Mouse (Mus musculus) heart, postnatal 0 days (tissue): ENCODE results near the gene Zfr2.

ENCODE experiments used
- CTCF ChIP-seq: IDR thresholded peaks from 2 replicates; pipeline ENCODE4 v1.5.1; 2016; ENCODE audit warnings: antibody characterized with exemption, control low read depth, low read depth
- EP300 ChIP-seq: IDR thresholded peaks from 2 replicates; pipeline ENCODE4 v1.6.1; 2016; ENCODE audit warnings: antibody characterized with exemption, low read depth

GRCm38 (mm10) chr10:81216810-81217209 is 16.1 kb upstream of the Zfr2 start:
- TF ChIP-seq CTCF (no peak), EP300 (no peak)
